ENCODE assay signal across 8 mouse cellular contexts in the genomic region with DNA sequence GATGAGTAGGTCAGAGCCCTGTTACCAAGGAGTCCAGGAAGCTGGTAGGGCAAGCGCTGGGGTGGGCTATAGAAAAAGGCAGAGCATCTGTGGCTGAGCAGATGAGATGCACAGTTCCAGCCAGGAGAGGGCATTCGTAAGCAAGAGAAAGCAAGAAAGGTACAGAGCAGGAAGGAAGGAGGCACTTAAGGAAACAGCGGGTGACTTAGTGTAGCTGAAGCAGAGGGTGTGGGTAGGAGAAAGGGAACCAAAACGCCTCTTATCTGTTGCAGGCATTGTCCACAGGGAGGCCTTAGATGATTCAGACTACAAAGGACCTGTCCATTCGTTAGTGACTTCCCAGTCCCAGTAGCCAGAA. TPM values are rescaled to one million over a fixed set of nuclear protein-coding genes. Genes with fewer than 3 reads are reported as not detected.
DNase-seq lines count a peak whose midpoint lies in the region; ATAC-seq and TF ChIP-seq lines count a peak whose summit lies in the region.

No protein-coding gene starts in this region.

- H3K4me3 ChIP-seq in forebrain, embryonic 12.5 days (replicated peaks), result peak overlapping the region; percentile 98
- peak overlapping the region; percentile 93; the same call in 1 of the 2 replicates for H3K4me3 ChIP-seq in intestine, embryonic 16.5 days (ENCODE audit: low read length)
- H3K4me3 ChIP-seq in liver, postnatal 0 days (ENCODE audit: low read depth, low read length), result peak overlapping the region; percentile 79
- H3K4me3 ChIP-seq in neural tube, embryonic 13.5 days, result peak overlapping the region; percentile 100

- TF ChIP-seq EP300 in liver, postnatal 0 days (IDR thresholded peaks at IDR 0.05; ENCODE audit: low read depth), result no peak

- H3K27ac ChIP-seq in forebrain, embryonic 12.5 days, result 0 out of 2 replicates have a peak overlapping the region, but pooled peaks have one; percentile 94
- no peak overlapping the region for H3K27ac ChIP-seq in intestine, embryonic 16.5 days (ENCODE audit: low read length)
- peak overlapping the region; percentile 77 for H3K27ac ChIP-seq in liver, postnatal 0 days (ENCODE audit: low read depth)
- H3K27ac ChIP-seq in neural tube, embryonic 13.5 days (replicated peaks), result peak overlapping the region; percentile 97

- H3K9me3 ChIP-seq in forebrain, embryonic 12.5 days, result no peaks in the 10 kb centered on the region
- H3K9me3 ChIP-seq in intestine, embryonic 16.5 days (ENCODE audit: control insufficient read depth, low read length), result no peaks in the 10 kb centered on the region
- H3K9me3 ChIP-seq in liver, postnatal 0 days (ENCODE audit: low read length), result no peaks in the 10 kb centered on the region
- no peaks in the 10 kb centered on the region for H3K9me3 ChIP-seq in neural tube, embryonic 13.5 days

- peak; percentile 64 for DNase-seq in adrenal gland, postnatal 14 days
- DNase-seq in adrenal gland, postnatal 25 days, result no peak
- peak; percentile 49 for DNase-seq in liver, postnatal 0 days
- peak; percentile 81 for DNase-seq in thymus, postnatal 4 days

- H3K9ac ChIP-seq in forebrain, embryonic 12.5 days, result peak overlapping the region; percentile 90
- H3K9ac ChIP-seq in intestine, embryonic 16.5 days (ENCODE audit: low read depth, low read length), result peak overlapping the region; percentile 99; the same call in 1 of the 2 replicates
- H3K9ac ChIP-seq in liver, postnatal 0 days (replicated peaks), result peak overlapping the region; percentile 79
- peak overlapping the region; percentile 99 for H3K9ac ChIP-seq in neural tube, embryonic 13.5 days

- TF ChIP-seq CTCF in liver, postnatal 0 days (IDR thresholded peaks at IDR 0.05; ENCODE audit: low read depth), result peak; percentile 70

- no peaks in the 10 kb centered on the region for H3K27me3 ChIP-seq in forebrain, embryonic 12.5 days
- no peaks in the 10 kb centered on the region for H3K27me3 ChIP-seq in intestine, embryonic 16.5 days (replicated peaks; ENCODE audit: control insufficient read depth, insufficient read depth, low read length)
- no peaks in the 10 kb centered on the region for H3K27me3 ChIP-seq in liver, postnatal 0 days (ENCODE audit: insufficient read depth, low read length)
- no peaks in the 10 kb centered on the region for H3K27me3 ChIP-seq in neural tube, embryonic 13.5 days

- ATAC-seq in activated CD4-positive, CD25-positive, alpha-beta regulatory T cell, adult 4 months, result peak; percentile 76
- ATAC-seq in forebrain, embryonic 12.5 days (ENCODE audit: low FRiP score), result no peak
- ATAC-seq in intestine, embryonic 16.5 days, result peak; percentile 46
- ATAC-seq in liver, postnatal 0 days, result peak; percentile 13; the same call in 1 of the 2 replicates
- ATAC-seq in neural tube, embryonic 13.5 days (ENCODE audit: low read depth), result peak; percentile 32

- 41% methylated on average over 5 of the region's 5 CpGs for WGBS in forebrain, embryonic 12.5 days
- WGBS in intestine, embryonic 16.5 days, result 15% methylated on average over 5 of the region's 5 CpGs
- WGBS in liver, postnatal 0 days (ENCODE audit: insufficient replicate concordance), result 20% methylated on average over 5 of the region's 5 CpGs
- 36% methylated on average over 5 of the region's 5 CpGs for WGBS in neural tube, embryonic 13.5 days

- peak overlapping the region; percentile 87 for H3K4me2 ChIP-seq in forebrain, embryonic 12.5 days
- H3K4me2 ChIP-seq in intestine, embryonic 16.5 days (ENCODE audit: low read depth, low read length), result peak overlapping the region; percentile 88
- peak overlapping the region; percentile 79 for H3K4me2 ChIP-seq in liver, postnatal 0 days (ENCODE audit: low read depth, low read length)
- H3K4me2 ChIP-seq in neural tube, embryonic 13.5 days, result peak overlapping the region; percentile 95

- peaks cover 40% of the 10 kb centered on the region for H3K36me3 ChIP-seq in forebrain, embryonic 12.5 days (replicated peaks)
- peaks cover 13% of the 10 kb centered on the region; the same call in 1 of the 2 replicates for H3K36me3 ChIP-seq in intestine, embryonic 16.5 days (ENCODE audit: control insufficient read depth, insufficient read depth, low read length)
- H3K36me3 ChIP-seq in liver, postnatal 0 days (replicated peaks; ENCODE audit: insufficient read depth, low read length), result peaks cover 23% of the 10 kb centered on the region
- H3K36me3 ChIP-seq in neural tube, embryonic 13.5 days, result peaks cover 45% of the 10 kb centered on the region

- peaks cover 33% of the 10 kb centered on the region for H3K4me1 ChIP-seq in forebrain, embryonic 12.5 days
- peaks cover 44% of the 10 kb centered on the region for H3K4me1 ChIP-seq in intestine, embryonic 16.5 days (ENCODE audit: control insufficient read depth, insufficient read depth, low read length)
- H3K4me1 ChIP-seq in liver, postnatal 0 days (ENCODE audit: insufficient read depth), result peaks cover 28% of the 10 kb centered on the region
- peaks cover 57% of the 10 kb centered on the region for H3K4me1 ChIP-seq in neural tube, embryonic 13.5 days (replicated peaks)

RNA-seq across cellular contexts. Expression of a gene that starts 2.4 kb away (rescaled TPM):
- 123 and 139 TPM in 2 replicates for total RNA-seq in adrenal gland, postnatal 14 days (2021)
- 149 and 153 TPM in 2 replicates for total RNA-seq in adrenal gland, postnatal 25 days (2021)
- polyA plus RNA-seq in activated CD4-positive, CD25-positive, alpha-beta regulatory T cell, adult 4 months (2017; shearing (Covaris generic)), result 10 to 100 TPM; 72.7 to 82.3 TPM
- polyA plus RNA-seq in forebrain, embryonic 12.5 days (2016; fragmentation: Nextera tagmentation; extraction: Ambion mirVana), result 128 and 131 TPM in 2 replicates
- 116 and 119 TPM in 2 replicates for polyA plus RNA-seq in intestine, embryonic 16.5 days (2015; fragmentation: Nextera tagmentation; extraction: Ambion mirVana)
- polyA plus RNA-seq in liver, postnatal 0 days (2015; fragmentation: Nextera tagmentation; extraction: Ambion mirVana), result 61.0 and 63.8 TPM in 2 replicates
- polyA plus RNA-seq in neural tube, embryonic 13.5 days (2015; fragmentation: Nextera tagmentation; extraction: Ambion mirVana), result 149 and 155 TPM in 2 replicates

RNA-seq across cellular contexts. Expression of a gene that starts 15.2 kb away (rescaled TPM):
- total RNA-seq in adrenal gland, postnatal 14 days (2021), result 26.6 and 28.0 TPM in 2 replicates
- total RNA-seq in adrenal gland, postnatal 25 days (2021), result 34.2 and 37.9 TPM in 2 replicates
- polyA plus RNA-seq in activated CD4-positive, CD25-positive, alpha-beta regulatory T cell, adult 4 months (2017; shearing (Covaris generic)), result 1 to 10 TPM; 2.1 to 2.5 TPM
- polyA plus RNA-seq in forebrain, embryonic 12.5 days (2016; fragmentation: Nextera tagmentation; extraction: Ambion mirVana), result 39.5 and 41.2 TPM in 2 replicates
- 18.9 and 25.1 TPM in 2 replicates for polyA plus RNA-seq in intestine, embryonic 16.5 days (2015; fragmentation: Nextera tagmentation; extraction: Ambion mirVana)
- polyA plus RNA-seq in liver, postnatal 0 days (2015; fragmentation: Nextera tagmentation; extraction: Ambion mirVana), result 12.8 TPM in 2 replicates
- polyA plus RNA-seq in neural tube, embryonic 13.5 days (2015; fragmentation: Nextera tagmentation; extraction: Ambion mirVana), result 45.5 TPM in 2 replicates

RNA-seq across cellular contexts. Expression of a gene that starts 44.9 kb away (rescaled TPM):
- total RNA-seq in adrenal gland, postnatal 14 days (2021), result 8.3 and 9.8 TPM in 2 replicates
- total RNA-seq in adrenal gland, postnatal 25 days (2021), result 8.1 and 9.0 TPM in 2 replicates
- not detected for polyA plus RNA-seq in activated CD4-positive, CD25-positive, alpha-beta regulatory T cell, adult 4 months (2017; shearing (Covaris generic))
- polyA plus RNA-seq in forebrain, embryonic 12.5 days (2016; fragmentation: Nextera tagmentation; extraction: Ambion mirVana), result 0.26 and 0.38 TPM in 2 replicates
- 9.4 and 10.2 TPM in 2 replicates for polyA plus RNA-seq in intestine, embryonic 16.5 days (2015; fragmentation: Nextera tagmentation; extraction: Ambion mirVana)
- 0.81 and 1.6 TPM in 2 replicates for polyA plus RNA-seq in liver, postnatal 0 days (2015; fragmentation: Nextera tagmentation; extraction: Ambion mirVana)
- 0.32 and 0.72 TPM in 2 replicates for polyA plus RNA-seq in neural tube, embryonic 13.5 days (2015; fragmentation: Nextera tagmentation; extraction: Ambion mirVana)

RNA-seq across cellular contexts. Expression of a gene that starts 48.8 kb away (rescaled TPM):
- 1.6 TPM in 1 of 2 replicates, not detected in the other for total RNA-seq in adrenal gland, postnatal 14 days (2021)
- total RNA-seq in adrenal gland, postnatal 25 days (2021), result 2.5 TPM in 1 of 2 replicates, not detected in the other
- not detected for polyA plus RNA-seq in activated CD4-positive, CD25-positive, alpha-beta regulatory T cell, adult 4 months (2017; shearing (Covaris generic))
- not detected in 2 replicates for polyA plus RNA-seq in forebrain, embryonic 12.5 days (2016; fragmentation: Nextera tagmentation; extraction: Ambion mirVana)
- 0.61 and 1.5 TPM in 2 replicates for polyA plus RNA-seq in intestine, embryonic 16.5 days (2015; fragmentation: Nextera tagmentation; extraction: Ambion mirVana)
- polyA plus RNA-seq in liver, postnatal 0 days (2015; fragmentation: Nextera tagmentation; extraction: Ambion mirVana), result 0.49 TPM in 1 of 2 replicates, not detected in the other
- polyA plus RNA-seq in neural tube, embryonic 13.5 days (2015; fragmentation: Nextera tagmentation; extraction: Ambion mirVana), result not detected in 2 replicates
